ENCODE assay signal across 8 mouse cellular contexts in genomic region chr7:142458676-142459298, GRCm38 (mm10). TPM values are rescaled to one million over a fixed set of nuclear protein-coding genes. Genes with fewer than 3 reads are reported as not detected.
DNase-seq lines count a peak whose midpoint lies in the region; ATAC-seq and TF ChIP-seq lines count a peak whose summit lies in the region.

No protein-coding gene starts in this region.

- H3K9me3 ChIP-seq in forebrain, embryonic 10.5 days = no peaks in the 10 kb centered on the region
- H3K9me3 ChIP-seq in forebrain, embryonic 14.5 days (replicated peaks; ENCODE audit: control insufficient read depth, low read length) = no peaks in the 10 kb centered on the region
- no peaks in the 10 kb centered on the region for H3K9me3 ChIP-seq in lung, embryonic 14.5 days (ENCODE audit: low read depth, low read length)
- H3K9me3 ChIP-seq in embryonic facial prominence, embryonic 13.5 days = no peaks in the 10 kb centered on the region
- H3K9me3 ChIP-seq in limb, embryonic 11.5 days (ENCODE audit: control insufficient read depth, low read length) = no peaks in the 10 kb centered on the region

- H3K36me3 ChIP-seq in forebrain, embryonic 10.5 days (replicated peaks) = no peaks in the 10 kb centered on the region
- no peaks in the 10 kb centered on the region for H3K36me3 ChIP-seq in forebrain, embryonic 14.5 days (ENCODE audit: control insufficient read depth, insufficient read depth, low read length)
- no peaks in the 10 kb centered on the region for H3K36me3 ChIP-seq in lung, embryonic 14.5 days (ENCODE audit: insufficient read depth)
- no peaks in the 10 kb centered on the region for H3K36me3 ChIP-seq in embryonic facial prominence, embryonic 13.5 days
- H3K36me3 ChIP-seq in limb, embryonic 11.5 days (ENCODE audit: control insufficient read depth, insufficient read depth, low read length) = no peaks in the 10 kb centered on the region

- no peak overlapping the region for H3K4me2 ChIP-seq in forebrain, embryonic 14.5 days (ENCODE audit: low read length)
- no peak overlapping the region for H3K4me2 ChIP-seq in lung, embryonic 14.5 days
- H3K4me2 ChIP-seq in embryonic facial prominence, embryonic 13.5 days = no peak overlapping the region
- H3K4me2 ChIP-seq in limb, embryonic 11.5 days (ENCODE audit: low read depth, severe bottlenecking) = no peak overlapping the region

- DNase-seq in forebrain, embryonic 10.5 days (ENCODE audit: extremely low spot score, low spot score) = no peak
- DNase-seq in forebrain, embryonic 14.5 days (ENCODE audit: low spot score) = no peak
- no peak for DNase-seq in lung, embryonic 14.5 days
- DNase-seq in lung, adult 18-20 months = no peak
- no peak for DNase-seq in limb, embryonic 11.5 days (ENCODE audit: low spot score)
- no peak for DNase-seq in right cerebral cortex, postnatal 36 days (ENCODE audit: low spot score in 2 of 2)
- no peak for DNase-seq in right cerebral cortex, adult 18-20 months

- H3K27me3 ChIP-seq in forebrain, embryonic 10.5 days (ENCODE audit: poor library complexity, severe bottlenecking) = no peaks in the 10 kb centered on the region; the same call in 1 of the 2 replicates
- H3K27me3 ChIP-seq in forebrain, embryonic 14.5 days (replicated peaks; ENCODE audit: control insufficient read depth, insufficient read depth, low read length) = no peaks in the 10 kb centered on the region
- no peaks in the 10 kb centered on the region for H3K27me3 ChIP-seq in lung, embryonic 14.5 days (ENCODE audit: insufficient read depth, low read length)
- no peaks in the 10 kb centered on the region for H3K27me3 ChIP-seq in embryonic facial prominence, embryonic 13.5 days
- H3K27me3 ChIP-seq in limb, embryonic 11.5 days (ENCODE audit: control insufficient read depth, insufficient read depth, low read length) = no peaks in the 10 kb centered on the region

- peak overlapping the region; percentile 87 for H3K27ac ChIP-seq in forebrain, embryonic 10.5 days
- no peak overlapping the region for H3K27ac ChIP-seq in forebrain, embryonic 14.5 days (ENCODE audit: low read depth, low read length)
- peak overlapping the region; percentile 98 for H3K27ac ChIP-seq in lung, embryonic 14.5 days (ENCODE audit: low read depth)
- peak overlapping the region; percentile 98 for H3K27ac ChIP-seq in embryonic facial prominence, embryonic 13.5 days
- peak overlapping the region; percentile 63 for H3K27ac ChIP-seq in limb, embryonic 11.5 days (replicated peaks; ENCODE audit: low read depth, low read length)

- 0 out of 2 replicates have a peak, but pooled peaks have one; percentile 2 for TF ChIP-seq CTCF in lung, embryonic 14.5 days (IDR thresholded peaks at IDR 0.05; ENCODE audit: low read depth)

- no peak for ATAC-seq in forebrain, embryonic 14.5 days
- ATAC-seq in lung, embryonic 14.5 days (ENCODE audit: insufficient read depth) = no peak
- no peak for ATAC-seq in embryonic facial prominence, embryonic 13.5 days (ENCODE audit: insufficient number of reproducible peaks, insufficient read depth, low FRiP score, low TSS enrichment, low read depth)
- ATAC-seq in limb, embryonic 11.5 days (ENCODE audit: insufficient number of reproducible peaks, low FRiP score, low TSS enrichment, low read depth) = no peak

- no peak overlapping the region for H3K4me3 ChIP-seq in forebrain, embryonic 10.5 days
- no peak overlapping the region for H3K4me3 ChIP-seq in forebrain, embryonic 14.5 days (ENCODE audit: low read depth, low read length)
- H3K4me3 ChIP-seq in lung, embryonic 14.5 days (ENCODE audit: low read depth, low read length) = no peak overlapping the region
- H3K4me3 ChIP-seq in embryonic facial prominence, embryonic 13.5 days = no peak overlapping the region
- no peak overlapping the region for H3K4me3 ChIP-seq in limb, embryonic 11.5 days (ENCODE audit: low read depth, low read length)

- H3K4me1 ChIP-seq in forebrain, embryonic 10.5 days = peaks cover 52% of the 10 kb centered on the region
- H3K4me1 ChIP-seq in forebrain, embryonic 14.5 days (ENCODE audit: control insufficient read depth, insufficient read depth, low read length) = peaks cover 16% of the 10 kb centered on the region
- peaks cover 35% of the 10 kb centered on the region for H3K4me1 ChIP-seq in lung, embryonic 14.5 days (ENCODE audit: insufficient read depth)
- peaks cover 53% of the 10 kb centered on the region for H3K4me1 ChIP-seq in embryonic facial prominence, embryonic 13.5 days
- H3K4me1 ChIP-seq in limb, embryonic 11.5 days (ENCODE audit: control insufficient read depth, insufficient read depth, low read length) = peaks cover 8% of the 10 kb centered on the region

- 88% methylated on average over 5 of the region's 5 CpGs for WGBS in forebrain, embryonic 10.5 days
- 84% methylated on average over 5 of the region's 5 CpGs for WGBS in forebrain, embryonic 14.5 days
- 59% methylated on average over 5 of the region's 5 CpGs for WGBS in lung, embryonic 14.5 days
- WGBS in embryonic facial prominence, embryonic 13.5 days = 73% methylated on average over 5 of the region's 5 CpGs
- 79% methylated on average over 5 of the region's 5 CpGs for WGBS in limb, embryonic 11.5 days

- H3K9ac ChIP-seq in forebrain, embryonic 14.5 days (ENCODE audit: low read length) = no peak overlapping the region
- H3K9ac ChIP-seq in lung, embryonic 14.5 days = no peak overlapping the region
- no peak overlapping the region for H3K9ac ChIP-seq in embryonic facial prominence, embryonic 13.5 days
- no peak overlapping the region for H3K9ac ChIP-seq in limb, embryonic 11.5 days (ENCODE audit: low read length)

RNA-seq across cellular contexts. Expression of gene Lsp1, which starts 1.8 kb away (rescaled TPM):
- polyA plus RNA-seq in forebrain, embryonic 10.5 days (2016; fragmentation: Nextera tagmentation; extraction: Ambion mirVana) = 10.7 and 12.0 TPM in 2 replicates
- polyA plus RNA-seq in forebrain, embryonic 14.5 days (2014; fragmentation: Nextera tagmentation; extraction: Ambion mirVana) = 5.8 and 5.9 TPM in 2 replicates
- polyA plus RNA-seq in lung, embryonic 14.5 days (2014; fragmentation: Nextera tagmentation; extraction: Ambion mirVana) = 98.0 and 99.6 TPM in 2 replicates
- polyA plus RNA-seq in embryonic facial prominence, embryonic 13.5 days (2015; fragmentation: Nextera tagmentation; extraction: Ambion mirVana) = 28.5 and 29.2 TPM in 2 replicates
- polyA plus RNA-seq in limb, embryonic 11.5 days (2014; fragmentation: Nextera tagmentation; extraction: Ambion mirVana) = 22.8 and 23.3 TPM in 2 replicates

RNA-seq across cellular contexts. Expression of gene Tnni2, which starts 17.2 kb away (rescaled TPM):
- polyA plus RNA-seq in forebrain, embryonic 10.5 days (2016; fragmentation: Nextera tagmentation; extraction: Ambion mirVana) = 0.46 and 1.4 TPM in 2 replicates
- 0.67 and 0.82 TPM in 2 replicates for polyA plus RNA-seq in forebrain, embryonic 14.5 days (2014; fragmentation: Nextera tagmentation; extraction: Ambion mirVana)
- 0.86 and 1.6 TPM in 2 replicates for polyA plus RNA-seq in lung, embryonic 14.5 days (2014; fragmentation: Nextera tagmentation; extraction: Ambion mirVana)
- 7.7 and 8.4 TPM in 2 replicates for polyA plus RNA-seq in embryonic facial prominence, embryonic 13.5 days (2015; fragmentation: Nextera tagmentation; extraction: Ambion mirVana)
- 7.0 and 10.3 TPM in 2 replicates for polyA plus RNA-seq in limb, embryonic 11.5 days (2014; fragmentation: Nextera tagmentation; extraction: Ambion mirVana)

RNA-seq across cellular contexts. Expression of gene Syt8, which starts 24.1 kb away (rescaled TPM):
- polyA plus RNA-seq in forebrain, embryonic 10.5 days (2016; fragmentation: Nextera tagmentation; extraction: Ambion mirVana) = 0.18 TPM in 1 of 2 replicates, not detected in the other
- not detected in 2 replicates for polyA plus RNA-seq in forebrain, embryonic 14.5 days (2014; fragmentation: Nextera tagmentation; extraction: Ambion mirVana)
- not detected in 2 replicates for polyA plus RNA-seq in lung, embryonic 14.5 days (2014; fragmentation: Nextera tagmentation; extraction: Ambion mirVana)
- polyA plus RNA-seq in embryonic facial prominence, embryonic 13.5 days (2015; fragmentation: Nextera tagmentation; extraction: Ambion mirVana) = 0.37 and 0.66 TPM in 2 replicates
- 0.62 TPM in 1 of 2 replicates, not detected in the other for polyA plus RNA-seq in limb, embryonic 11.5 days (2014; fragmentation: Nextera tagmentation; extraction: Ambion mirVana)

RNA-seq across cellular contexts. Expression of gene Tnnt3, which starts 39.8 kb away (rescaled TPM):
- polyA plus RNA-seq in forebrain, embryonic 10.5 days (2016; fragmentation: Nextera tagmentation; extraction: Ambion mirVana) = 0.33 and 1.1 TPM in 2 replicates
- polyA plus RNA-seq in forebrain, embryonic 14.5 days (2014; fragmentation: Nextera tagmentation; extraction: Ambion mirVana) = 0.42 and 0.53 TPM in 2 replicates
- 1.5 and 2.5 TPM in 2 replicates for polyA plus RNA-seq in lung, embryonic 14.5 days (2014; fragmentation: Nextera tagmentation; extraction: Ambion mirVana)
- polyA plus RNA-seq in embryonic facial prominence, embryonic 13.5 days (2015; fragmentation: Nextera tagmentation; extraction: Ambion mirVana) = 3.8 and 5.8 TPM in 2 replicates
- 8.0 and 10.8 TPM in 2 replicates for polyA plus RNA-seq in limb, embryonic 11.5 days (2014; fragmentation: Nextera tagmentation; extraction: Ambion mirVana)
